Mouse (Mus musculus): ENCODE data around the gene Dld. TPM values are rescaled to one million over a fixed set of nuclear protein-coding genes. Genes with fewer than 3 reads are reported as not detected.

Gene Dld
- polyA plus RNA-seq, 1 experiment from 2014 or later, result 71.4 TPM

GRCm38 (mm10) chr12:31300276-31300675 is 51.0 kb downstream of the Dld start:
- Histone ChIP-seq H3K27me3 (replicated peaks; ENCODE audit: insufficient read depth, low read length) (no peaks in the 10 kb centered on the region), H3K4me3 (ENCODE audit: low read depth, low read length) (no peak overlapping the region), H3K27ac (ENCODE audit: low read length) (no peak overlapping the region; the same call in 1 of the 2 replicates), H3K4me1 (ENCODE audit: insufficient read depth, low read depth, low read length) (no peaks in the 10 kb centered on the region), H3K9me3 (ENCODE audit: low read length) (no peaks in the 10 kb centered on the region), H3K4me2 (replicated peaks; ENCODE audit: low read depth, low read length) (no peak overlapping the region), H3K36me3 (ENCODE audit: insufficient read depth, low read length) (peaks cover 32% of the 10 kb centered on the region), H3K9ac (replicated peaks; ENCODE audit: low read depth) (no peak overlapping the region)
- no peak for ATAC-seq
- DNase-seq (ENCODE audit: low spot score), result no peak
- 92% methylated on average over 9 of the region's 9 CpGs for WGBS
- TF ChIP-seq EP300 (IDR thresholded peaks at IDR 0.05), result no peak
- TF ChIP-seq CTCF (IDR thresholded peaks at IDR 0.05), result no peak

GRCm38 (mm10) chr12:31299676-31300197 is 51.5 kb downstream of the Dld start:
- Histone ChIP-seq H3K36me3 (ENCODE audit: insufficient read depth, low read length) (peaks cover 32% of the 10 kb centered on the region), H3K4me3 (ENCODE audit: low read depth, low read length) (no peak overlapping the region), H3K27me3 (replicated peaks; ENCODE audit: insufficient read depth, low read length) (no peaks in the 10 kb centered on the region), H3K27ac (ENCODE audit: low read length) (0 out of 2 replicates have a peak overlapping the region, but pooled peaks have one; percentile 6), H3K4me1 (ENCODE audit: insufficient read depth, low read depth, low read length) (peaks cover 2% of the 10 kb centered on the region; the same call in 1 of the 2 replicates), H3K4me2 (replicated peaks; ENCODE audit: low read depth, low read length) (no peak overlapping the region), H3K9me3 (ENCODE audit: low read length) (no peaks in the 10 kb centered on the region), H3K9ac (replicated peaks; ENCODE audit: low read depth) (no peak overlapping the region)
- DNase-seq (ENCODE audit: low spot score) (peak; percentile 63), ATAC-seq (peak; percentile 47)
- peak; percentile 33 for TF ChIP-seq CTCF (IDR thresholded peaks at IDR 0.05)
- no peak for TF ChIP-seq EP300 (IDR thresholded peaks at IDR 0.05)
- 64% methylated on average over 14 of the region's 14 CpGs for WGBS

DNA sequence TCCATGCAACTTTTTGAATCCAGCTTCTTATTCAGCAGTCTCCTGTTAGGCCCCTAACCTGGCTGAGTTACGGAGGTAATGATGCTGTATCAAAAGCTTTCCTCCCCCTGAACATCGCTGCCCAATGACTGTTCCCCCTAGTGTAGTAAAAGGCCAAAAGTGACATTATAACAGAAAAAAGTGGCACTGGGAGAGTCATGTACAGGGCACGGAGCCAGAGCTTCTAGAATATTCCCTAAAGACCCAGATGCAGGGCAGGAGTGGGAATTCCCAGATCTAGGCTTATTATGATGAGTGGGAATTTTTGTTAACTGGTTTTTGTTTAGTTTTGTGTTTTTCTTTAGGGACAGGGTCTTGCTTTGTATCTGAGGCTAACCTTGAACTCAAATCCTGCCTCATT is 52.1 kb downstream of the Dld start:
- Histone ChIP-seq H3K27me3 (replicated peaks; ENCODE audit: insufficient read depth, low read length) (no peaks in the 10 kb centered on the region), H3K9me3 (ENCODE audit: low read length) (no peaks in the 10 kb centered on the region), H3K4me3 (ENCODE audit: low read depth, low read length) (no peak overlapping the region), H3K4me1 (ENCODE audit: insufficient read depth, low read depth, low read length) (peaks cover 2% of the 10 kb centered on the region; the same call in 1 of the 2 replicates), H3K4me2 (replicated peaks; ENCODE audit: low read depth, low read length) (no peak overlapping the region), H3K9ac (replicated peaks; ENCODE audit: low read depth) (no peak overlapping the region), H3K36me3 (ENCODE audit: insufficient read depth, low read length) (peaks cover 27% of the 10 kb centered on the region), H3K27ac (ENCODE audit: low read length) (0 out of 2 replicates have a peak overlapping the region, but pooled peaks have one; percentile 6)
- DNase-seq (ENCODE audit: low spot score) (no peak), ATAC-seq (no peak)
- WGBS, result 99% methylated on average over 3 of the region's 3 CpGs
- TF ChIP-seq EP300 (IDR thresholded peaks at IDR 0.05), result no peak
- no peak for TF ChIP-seq CTCF (IDR thresholded peaks at IDR 0.05)

DNA sequence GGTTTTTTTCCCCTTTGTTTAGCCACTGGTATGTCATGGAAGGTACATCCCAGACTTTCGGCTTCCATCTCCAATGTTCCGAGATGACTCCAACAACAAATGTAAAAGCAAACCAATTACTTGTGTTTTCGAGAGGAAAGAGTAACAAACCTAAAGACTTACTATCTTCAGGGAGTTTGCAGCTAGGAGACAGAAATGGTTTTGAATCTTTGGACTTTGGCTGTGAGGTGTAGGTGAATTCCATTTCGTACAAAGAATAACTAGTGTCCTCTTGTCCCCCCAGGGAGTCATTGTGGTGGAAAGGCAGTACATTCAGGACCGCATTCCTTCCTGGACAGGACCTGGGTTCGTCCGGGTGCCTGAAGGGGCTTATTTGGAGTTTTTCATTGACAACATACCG is 52.7 kb downstream of the Dld start:
- H3K27ac ChIP-seq (ENCODE audit: low read length), result no peak overlapping the region
- no peak overlapping the region for H3K4me3 ChIP-seq (ENCODE audit: low read depth, low read length)
- TF ChIP-seq CTCF (IDR thresholded peaks at IDR 0.05) (no peak), EP300 (IDR thresholded peaks at IDR 0.05) (no peak)
- no peaks in the 10 kb centered on the region for H3K27me3 ChIP-seq (replicated peaks; ENCODE audit: insufficient read depth, low read length)
- WGBS, result 89% methylated on average over 8 of the region's 8 CpGs
- no peak for DNase-seq (ENCODE audit: low spot score)
- H3K36me3 ChIP-seq (ENCODE audit: insufficient read depth, low read length), result peaks cover 25% of the 10 kb centered on the region
- no peak overlapping the region for H3K9ac ChIP-seq (replicated peaks; ENCODE audit: low read depth)
- no peak overlapping the region for H3K4me2 ChIP-seq (replicated peaks; ENCODE audit: low read depth, low read length)
- ATAC-seq, result no peak
- H3K4me1 ChIP-seq (ENCODE audit: insufficient read depth, low read depth, low read length), result peaks cover 2% of the 10 kb centered on the region; the same call in 1 of the 2 replicates
- no peaks in the 10 kb centered on the region for H3K9me3 ChIP-seq (ENCODE audit: low read length)

DNA sequence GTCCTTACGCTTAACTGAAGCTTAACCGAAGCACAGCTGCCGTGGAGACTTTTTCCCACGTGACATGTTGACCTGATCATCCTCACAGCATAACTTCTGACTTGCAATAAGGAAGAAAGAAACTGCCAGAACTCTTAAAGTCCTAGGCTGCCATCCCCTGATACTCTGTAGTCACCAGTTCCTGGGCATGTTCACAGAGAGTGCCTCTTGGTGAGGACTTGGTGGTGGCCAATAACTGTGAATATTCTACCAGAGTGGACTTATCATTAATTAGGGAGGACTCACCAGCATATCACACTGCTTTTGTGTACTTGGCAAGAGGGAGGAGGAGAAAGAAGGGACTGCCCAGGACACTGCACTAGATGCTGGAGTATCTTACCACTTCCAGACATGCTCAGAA is 53.1 kb downstream of the Dld start:
- 81% methylated on average over 4 of the region's 4 CpGs for WGBS
- H3K4me3 ChIP-seq (ENCODE audit: low read depth, low read length), result no peak overlapping the region

GRCm38 (mm10) chr12:31296097-31296496 is 55.2 kb downstream of the Dld start:
- no peak for ATAC-seq
- WGBS, result 83% methylated on average over 4 of the region's 4 CpGs
- Histone ChIP-seq H3K27ac (ENCODE audit: low read length) (no peak overlapping the region), H3K4me3 (ENCODE audit: low read depth, low read length) (no peak overlapping the region), H3K27me3 (replicated peaks; ENCODE audit: insufficient read depth, low read length) (no peaks in the 10 kb centered on the region), H3K9me3 (ENCODE audit: low read length) (no peaks in the 10 kb centered on the region), H3K36me3 (ENCODE audit: insufficient read depth, low read length) (peaks cover 20% of the 10 kb centered on the region), H3K4me1 (ENCODE audit: insufficient read depth, low read depth, low read length) (peaks cover 2% of the 10 kb centered on the region; the same call in 1 of the 2 replicates), H3K9ac (replicated peaks; ENCODE audit: low read depth) (no peak overlapping the region), H3K4me2 (replicated peaks; ENCODE audit: low read depth, low read length) (no peak overlapping the region)
- TF ChIP-seq CTCF (IDR thresholded peaks at IDR 0.05), result no peak
- no peak for TF ChIP-seq EP300 (IDR thresholded peaks at IDR 0.05)
- DNase-seq (ENCODE audit: low spot score), result no peak

More for the DNA sequence above, 53.1 kb downstream of the Dld start:
- no peak overlapping the region for H3K4me2 ChIP-seq (replicated peaks; ENCODE audit: low read depth, low read length)
- peaks cover 2% of the 10 kb centered on the region; the same call in 1 of the 2 replicates for H3K4me1 ChIP-seq (ENCODE audit: insufficient read depth, low read depth, low read length)
- H3K9ac ChIP-seq (replicated peaks; ENCODE audit: low read depth), result no peak overlapping the region
- TF ChIP-seq CTCF (IDR thresholded peaks at IDR 0.05) (no peak), EP300 (IDR thresholded peaks at IDR 0.05) (no peak)
- ATAC-seq, result no peak
- H3K9me3 ChIP-seq (ENCODE audit: low read length), result no peaks in the 10 kb centered on the region
- no peak for DNase-seq (ENCODE audit: low spot score)
- no peak overlapping the region for H3K27ac ChIP-seq (ENCODE audit: low read length)
- no peaks in the 10 kb centered on the region for H3K27me3 ChIP-seq (replicated peaks; ENCODE audit: insufficient read depth, low read length)
- peaks cover 21% of the 10 kb centered on the region for H3K36me3 ChIP-seq (ENCODE audit: insufficient read depth, low read length)

Data from lung, postnatal 0 days (tissue).